Mouse (Mus musculus): ENCODE measurements around the gene Gm42417.

DNA sequence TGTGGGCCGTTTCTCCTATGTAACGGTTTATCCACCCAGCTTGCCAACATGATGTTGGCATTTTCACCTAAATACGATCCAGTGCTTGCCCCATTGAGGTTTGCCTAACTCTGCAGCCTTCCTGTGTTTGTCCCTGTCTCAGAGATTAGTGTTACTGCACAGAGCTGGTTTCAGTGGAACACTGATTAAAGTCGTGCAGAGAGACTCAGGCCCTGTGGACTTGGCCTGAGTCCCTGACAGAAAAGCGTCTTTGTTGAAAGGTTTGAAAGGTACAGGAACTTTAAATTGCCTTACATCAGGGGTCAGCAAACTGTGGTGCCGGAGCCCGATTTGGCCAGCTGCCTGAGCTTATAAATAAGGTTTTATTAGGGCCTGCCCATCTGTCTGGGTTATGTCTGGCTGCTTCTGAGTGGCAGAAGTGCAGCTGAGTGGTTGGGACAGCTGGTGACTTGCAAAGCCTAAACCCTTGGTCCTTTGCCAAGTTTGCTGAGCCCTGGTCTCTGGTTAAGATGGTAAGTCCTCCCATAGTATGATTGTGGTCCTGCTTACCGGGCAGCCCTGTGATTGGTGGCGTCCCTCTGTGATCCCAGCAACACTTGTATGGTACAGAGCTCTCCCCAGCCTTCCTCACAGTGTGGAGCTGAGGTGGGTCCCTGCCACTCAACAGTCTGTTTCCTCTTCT lies 15.8 kb downstream of the Gm42417 start:
- TF ChIP-seq CTCF (IDR thresholded peaks at IDR 0.05; ENCODE audit: low read depth): no peak
- no peak for TF ChIP-seq EP300 (optimal IDR thresholded peaks at IDR 0.05)
